Mouse (Mus musculus): ENCODE measurements around the gene Knl1.

GRCm38 (mm10) chr2:119034656-119035396 lies 12.1 kb upstream of the Knl1 start, which contains the start of gene Rpusd2:
- peak in 2 of 3 experiments; percentile 39 to 50; a peak in 3 of 6 replicates for TF ChIP-seq CTCF (IDR thresholded peaks at IDR 0.05 in 2 of 3, conservative IDR thresholded peaks at IDR 0.05 in 1 of 3; ENCODE audit: control insufficient read depth in 1 of 3, insufficient read depth in 1 of 3, low read depth in 2 of 3, low read length in 3 of 3, poor library complexity in 1 of 3, severe bottlenecking in 1 of 3)
- no peak for TF ChIP-seq GABPA (IDR thresholded peaks at IDR 0.05; ENCODE audit: low read depth, low read length)
- TF ChIP-seq USF1 (IDR thresholded peaks at IDR 0.05; ENCODE audit: low read depth, low read length): peak; percentile 90
- TF ChIP-seq POLR2A (IDR thresholded peaks at IDR 0.05; ENCODE audit: control insufficient read depth in 1 of 2, insufficient read depth in 1 of 2, low read depth in 1 of 2, low read length in 2 of 2, poor library complexity in 1 of 2): peak; percentile 85 to 94
- no peak for TF ChIP-seq BHLHE40 (IDR thresholded peaks at IDR 0.05; ENCODE audit: borderline replicate concordance, low read depth, low read length)
